Mouse (Mus musculus) cerebellum, adult 11-12 months (tissue): ENCODE results near the gene Mbtd1.

Experiments used
- DNase-seq: peaks from one replicate; pipeline ENCODE4 v3.0.0; 2022

The Mbtd1 gene

GRCm38 (mm10) chr11:93950045-93950444, 64.4 kb downstream of the Mbtd1 start:
- DNase-seq = no peak

- DNase-seq = no peak
Measured at GRCm38 (mm10) chr11:93952376-93952775, 66.7 kb downstream of the Mbtd1 start.

GRCm38 (mm10) chr11:93954738-93955255, 69.1 kb downstream of the Mbtd1 start:
- no peak for DNase-seq

GRCm38 (mm10) chr11:93955256-93956150, 69.9 kb downstream of the Mbtd1 start:
- DNase-seq = peak; percentile 83

GRCm38 (mm10) chr11:93956159-93956558, 70.5 kb downstream of the Mbtd1 start, which contains the start of gene Nme2:
Gene Nme2, minus strand, starts transcription at chr11:93956259.
- DNase-seq = peak; percentile 39

- DNase-seq = peak; percentile 34
Measured at GRCm38 (mm10) chr11:93957031-93957555, 71.4 kb downstream of the Mbtd1 start.

- DNase-seq = no peak
Measured at GRCm38 (mm10) chr11:93957746-93958145, 72.1 kb downstream of the Mbtd1 start.

GRCm38 (mm10) chr11:93961482-93961881, 75.8 kb downstream of the Mbtd1 start:
- DNase-seq = no peak

GRCm38 (mm10) chr11:93963013-93963412, 77.4 kb downstream of the Mbtd1 start:
- DNase-seq = no peak

- no peak for DNase-seq
Measured at GRCm38 (mm10) chr11:93965391-93965790, 79.7 kb downstream of the Mbtd1 start.

GRCm38 (mm10) chr11:93967381-93967780, 81.7 kb downstream of the Mbtd1 start:
- no peak for DNase-seq

- peak; percentile 97 for DNase-seq
Measured at GRCm38 (mm10) chr11:93968005-93968847, 82.6 kb downstream of the Mbtd1 start, which contains the start of the genes Gm20390 and Nme1. Gene Gm20390, minus strand, starts transcription at chr11:93968293. Gene Nme1, minus strand, starts transcription at chr11:93968521.

GRCm38 (mm10) chr11:93968848-93969128, 83.1 kb downstream of the Mbtd1 start:
- DNase-seq = no peak

- DNase-seq = peak; percentile 25
Measured at GRCm38 (mm10) chr11:93969171-93969570, 83.5 kb downstream of the Mbtd1 start.

GRCm38 (mm10) chr11:93969799-93970198, 84.1 kb downstream of the Mbtd1 start:
- no peak for DNase-seq

GRCm38 (mm10) chr11:93972951-93973350, 87.3 kb downstream of the Mbtd1 start:
- DNase-seq = no peak

- no peak for DNase-seq
Measured at GRCm38 (mm10) chr11:93979502-93980049, 93.9 kb downstream of the Mbtd1 start.

GRCm38 (mm10) chr11:93984619-93985018, 99.0 kb downstream of the Mbtd1 start:
- no peak for DNase-seq

GRCm38 (mm10) chr11:93985265-93985664, 99.6 kb downstream of the Mbtd1 start:
- no peak for DNase-seq

GRCm38 (mm10) chr11:93986298-93986697, 100.6 kb downstream of the Mbtd1 start:
- DNase-seq = no peak

- no peak for DNase-seq
Measured at GRCm38 (mm10) chr11:93987026-93987425, 101.4 kb downstream of the Mbtd1 start.

GRCm38 (mm10) chr11:93987625-93988327, 102.1 kb downstream of the Mbtd1 start:
- DNase-seq = no peak
